Mouse (Mus musculus): ENCODE measurements at regions not wholly inside any gene's neighbourhood (a gene's known extent, or its start where the extent isn't known, plus 50 kb on each side); places are given as distances from the start of the nearest gene placed in this dataset.

- Histone ChIP-seq H3K4me1 (no peaks in the 10 kb centered on the region), H3K27me3 (replicated peaks) (no peaks in the 10 kb centered on the region), H3K4me2 (no peak overlapping the region), H3K9ac (no peak overlapping the region), H3K9me3 (no peaks in the 10 kb centered on the region), H3K27ac (replicated peaks) (no peak overlapping the region), H3K4me3 (no peak overlapping the region), H3K36me3 (no peaks in the 10 kb centered on the region)
- ATAC-seq (ENCODE audit: extremely low read depth, insufficient number of reproducible peaks, low FRiP score, low TSS enrichment), result no peak
- WGBS, result 59% methylated on average over 8 of the region's 8 CpGs
Observed at GRCm38 (mm10) chr10:96788352-96789016, 171.7 kb downstream of the Btg1 start.

DNA sequence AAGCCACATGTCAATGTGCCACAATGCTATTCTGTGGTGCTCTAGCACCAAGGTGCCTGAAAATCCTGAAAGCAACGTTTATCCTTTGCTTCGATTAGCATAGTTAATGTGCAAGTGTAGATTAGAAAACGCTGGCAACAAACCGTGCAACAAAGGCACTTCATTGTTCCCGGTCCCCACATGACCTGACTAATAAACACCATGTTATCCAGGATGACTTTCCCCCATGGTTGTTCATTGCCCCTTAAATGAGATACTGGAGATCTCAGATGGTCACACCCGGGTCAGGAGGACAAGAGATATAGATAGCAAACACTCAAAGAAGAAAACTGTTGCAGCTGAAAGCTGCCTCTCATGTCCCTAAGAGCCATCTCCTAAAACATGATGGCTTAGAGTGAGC, 180.3 kb downstream of the Btg1 start:
- no peak overlapping the region for H3K4me2 ChIP-seq
- H3K4me1 ChIP-seq, result no peaks in the 10 kb centered on the region
- H3K9ac ChIP-seq, result no peak overlapping the region
- H3K9me3 ChIP-seq, result no peaks in the 10 kb centered on the region
- no peaks in the 10 kb centered on the region for H3K27me3 ChIP-seq (replicated peaks)
- no peak for ATAC-seq (ENCODE audit: extremely low read depth, insufficient number of reproducible peaks, low FRiP score, low TSS enrichment)
- no peak overlapping the region for H3K27ac ChIP-seq (replicated peaks)
- no peak overlapping the region for H3K4me3 ChIP-seq
- H3K36me3 ChIP-seq, result no peaks in the 10 kb centered on the region
- 67% methylated on average over 6 of the region's 6 CpGs for WGBS

DNA sequence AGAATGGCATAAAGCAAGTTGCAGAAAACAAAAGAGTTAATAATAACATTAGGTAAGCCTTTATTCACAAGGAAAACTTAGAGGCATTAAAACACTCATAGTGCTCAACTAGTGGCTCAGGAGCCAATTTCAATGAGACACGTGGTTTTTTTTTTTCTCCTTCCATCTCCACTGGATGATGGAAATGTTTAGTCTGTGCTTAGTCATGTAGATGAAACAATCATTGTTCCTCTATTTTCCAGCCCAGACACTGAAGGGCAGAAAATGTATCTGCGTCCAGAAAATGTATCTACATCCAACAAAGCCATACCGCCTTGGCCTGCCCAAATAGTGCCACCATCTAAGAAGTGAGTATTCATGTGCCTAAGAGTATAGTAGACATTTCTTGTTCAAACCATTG, 184.0 kb downstream of the Btg1 start:
- ATAC-seq (ENCODE audit: extremely low read depth, insufficient number of reproducible peaks, low FRiP score, low TSS enrichment), result no peak
- H3K27ac ChIP-seq (replicated peaks), result no peak overlapping the region
- no peak overlapping the region for H3K9ac ChIP-seq
- H3K4me1 ChIP-seq, result no peaks in the 10 kb centered on the region
- 81% methylated on average over 3 of the region's 3 CpGs for WGBS
- H3K9me3 ChIP-seq, result no peaks in the 10 kb centered on the region
- H3K27me3 ChIP-seq (replicated peaks), result no peaks in the 10 kb centered on the region
- H3K36me3 ChIP-seq, result no peaks in the 10 kb centered on the region
- H3K4me3 ChIP-seq, result no peak overlapping the region
- H3K4me2 ChIP-seq, result no peak overlapping the region

DNA sequence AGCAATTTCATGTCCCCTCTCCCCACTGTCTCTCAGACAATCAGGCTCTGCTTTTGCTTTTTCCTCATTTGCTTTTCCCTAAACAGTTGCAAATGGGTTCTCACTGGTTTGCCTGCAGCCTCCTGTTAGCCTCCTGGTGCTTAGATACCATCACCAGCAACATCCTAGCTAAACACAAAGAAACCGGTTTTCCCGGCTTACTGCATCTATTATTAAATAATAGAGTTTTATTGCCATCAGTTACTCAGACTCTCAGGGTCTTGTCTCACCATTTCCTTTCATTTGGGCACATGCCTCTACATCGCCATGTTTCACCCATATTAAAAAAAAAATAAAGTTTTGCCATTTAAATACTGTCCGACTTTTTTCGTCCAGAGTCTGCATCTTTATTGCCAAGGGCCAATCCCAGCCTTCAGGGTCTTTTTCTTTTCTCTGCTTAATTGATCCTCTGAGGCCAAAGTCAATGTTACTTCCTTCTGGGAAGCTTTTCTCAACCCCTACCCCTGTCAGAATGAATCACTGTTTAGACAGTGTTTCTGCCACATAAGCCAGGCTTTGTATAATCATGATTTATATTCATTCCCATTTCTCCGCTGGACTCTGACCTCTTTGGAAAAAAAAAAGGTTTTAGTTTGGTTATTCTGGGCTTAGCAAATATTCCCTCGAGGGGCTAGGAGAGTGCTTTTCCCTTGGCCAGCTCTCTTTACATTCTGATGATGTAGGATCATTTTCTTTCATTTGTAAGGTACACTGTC, 187.4 kb downstream of the Btg1 start:
- Histone ChIP-seq H3K9me3 (no peaks in the 10 kb centered on the region), H3K27ac (replicated peaks) (no peak overlapping the region), H3K4me1 (no peaks in the 10 kb centered on the region), H3K4me2 (no peak overlapping the region), H3K9ac (no peak overlapping the region), H3K4me3 (no peak overlapping the region), H3K36me3 (no peaks in the 10 kb centered on the region), H3K27me3 (replicated peaks) (no peaks in the 10 kb centered on the region)
- WGBS, result 63% methylated on average over 7 of the region's 7 CpGs
- ATAC-seq (ENCODE audit: extremely low read depth, insufficient number of reproducible peaks, low FRiP score, low TSS enrichment), result no peak

GRCm38 (mm10) chr10:96806579-96806978, 189.8 kb downstream of the Btg1 start:
- no peak overlapping the region for H3K4me2 ChIP-seq
- WGBS, result 49% methylated on average over 7 of the region's 7 CpGs
- no peaks in the 10 kb centered on the region for H3K9me3 ChIP-seq
- H3K27ac ChIP-seq (replicated peaks), result no peak overlapping the region
- ATAC-seq (ENCODE audit: extremely low read depth, insufficient number of reproducible peaks, low FRiP score, low TSS enrichment), result no peak
- H3K36me3 ChIP-seq, result no peaks in the 10 kb centered on the region
- no peak overlapping the region for H3K9ac ChIP-seq
- H3K4me1 ChIP-seq, result no peaks in the 10 kb centered on the region
- H3K4me3 ChIP-seq, result no peak overlapping the region
- no peaks in the 10 kb centered on the region for H3K27me3 ChIP-seq (replicated peaks)

DNA sequence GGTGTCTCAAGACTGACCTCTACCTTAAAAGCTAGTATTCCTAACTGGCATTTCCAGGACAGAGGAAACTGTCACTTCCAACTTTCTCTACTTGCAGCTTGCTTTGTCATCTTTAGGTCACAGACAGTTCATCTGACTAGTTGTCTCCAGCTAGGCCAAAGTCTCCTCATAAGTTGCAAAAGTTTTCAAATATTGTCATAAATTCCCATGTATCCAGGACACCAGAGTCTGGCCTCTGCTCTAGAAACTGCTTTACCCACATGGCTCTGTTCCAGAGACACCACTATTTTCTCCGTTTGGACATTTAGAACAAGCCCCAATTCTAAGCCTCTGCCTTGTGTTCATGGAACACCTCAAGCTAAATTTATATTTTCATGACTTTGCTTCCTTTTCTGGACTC, 205.0 kb downstream of the Btg1 start:
- Histone ChIP-seq H3K4me2 (no peak overlapping the region), H3K36me3 (no peaks in the 10 kb centered on the region), H3K9me3 (no peaks in the 10 kb centered on the region), H3K4me3 (no peak overlapping the region), H3K9ac (no peak overlapping the region), H3K27me3 (replicated peaks) (no peaks in the 10 kb centered on the region), H3K27ac (replicated peaks) (no peak overlapping the region), H3K4me1 (no peaks in the 10 kb centered on the region)
- 57% methylated on average over 1 of the region's 1 CpGs for WGBS
- ATAC-seq (ENCODE audit: extremely low read depth, insufficient number of reproducible peaks, low FRiP score, low TSS enrichment), result no peak

GRCm38 (mm10) chr10:96822344-96823335, 205.8 kb downstream of the Btg1 start:
- no peak overlapping the region for H3K27ac ChIP-seq (replicated peaks)

DNA sequence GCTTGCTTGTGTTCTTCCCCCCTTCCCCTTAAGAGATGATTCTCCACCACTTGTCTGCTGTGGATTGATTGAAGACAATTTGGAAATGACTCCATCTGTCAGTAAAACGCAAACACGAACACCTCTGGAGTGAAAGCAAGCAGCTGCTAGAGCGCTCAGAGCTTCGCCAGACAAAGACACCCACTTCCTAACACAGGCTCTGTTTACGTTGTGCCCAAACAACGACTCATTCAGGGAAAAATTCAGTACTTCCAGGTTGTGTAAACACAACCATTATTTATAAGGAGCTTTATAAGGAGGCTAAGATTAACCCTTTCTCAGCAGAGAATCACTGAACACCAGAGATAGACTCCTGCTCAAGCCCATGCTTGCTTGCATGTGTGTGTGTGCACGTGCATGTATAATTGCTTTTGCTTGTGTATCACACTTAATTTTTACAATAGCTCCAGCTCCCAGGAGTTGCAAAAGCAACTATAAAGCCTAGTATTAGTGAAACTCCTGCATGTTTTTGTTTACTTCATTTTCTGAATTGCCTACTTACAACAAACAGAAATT, 209.5 kb downstream of the Btg1 start:
- Histone ChIP-seq H3K27me3 (replicated peaks) (no peaks in the 10 kb centered on the region), H3K4me1 (peaks cover 5% of the 10 kb centered on the region; the same call in 1 of the 2 replicates), H3K36me3 (no peaks in the 10 kb centered on the region), H3K4me3 (no peak overlapping the region), H3K4me2 (peak overlapping the region; percentile 18), H3K9me3 (no peaks in the 10 kb centered on the region), H3K9ac (0 out of 2 replicates have a peak overlapping the region, but pooled peaks have one; percentile 5), H3K27ac (replicated peaks) (no peak overlapping the region)
- ATAC-seq (ENCODE audit: extremely low read depth, insufficient number of reproducible peaks, low FRiP score, low TSS enrichment), result no peak
- WGBS, result 44% methylated on average over 7 of the region's 7 CpGs

More at GRCm38 (mm10) chr10:96822344-96823335, 205.8 kb downstream of the Btg1 start:
- no peaks in the 10 kb centered on the region for H3K4me1 ChIP-seq
- 61% methylated on average over 7 of the region's 7 CpGs for WGBS
- no peaks in the 10 kb centered on the region for H3K36me3 ChIP-seq
- H3K4me3 ChIP-seq, result no peak overlapping the region
- H3K4me2 ChIP-seq, result no peak overlapping the region
- no peaks in the 10 kb centered on the region for H3K9me3 ChIP-seq
- no peaks in the 10 kb centered on the region for H3K27me3 ChIP-seq (replicated peaks)
- no peak for ATAC-seq (ENCODE audit: extremely low read depth, insufficient number of reproducible peaks, low FRiP score, low TSS enrichment)
- no peak overlapping the region for H3K9ac ChIP-seq

- Histone ChIP-seq H3K4me1 (peaks cover 5% of the 10 kb centered on the region; the same call in 1 of the 2 replicates), H3K9me3 (no peaks in the 10 kb centered on the region), H3K27me3 (replicated peaks) (no peaks in the 10 kb centered on the region), H3K27ac (replicated peaks) (no peak overlapping the region), H3K4me2 (no peak overlapping the region), H3K4me3 (no peak overlapping the region), H3K36me3 (no peaks in the 10 kb centered on the region), H3K9ac (no peak overlapping the region)
- WGBS, result 78% methylated on average over 5 of the region's 5 CpGs
- ATAC-seq (ENCODE audit: extremely low read depth, insufficient number of reproducible peaks, low FRiP score, low TSS enrichment), result no peak
Observed at GRCm38 (mm10) chr10:96827971-96828370, 211.2 kb downstream of the Btg1 start.

- no peak overlapping the region for H3K4me2 ChIP-seq
- no peak for ATAC-seq (ENCODE audit: extremely low read depth, insufficient number of reproducible peaks, low FRiP score, low TSS enrichment)
- H3K9me3 ChIP-seq, result no peaks in the 10 kb centered on the region
- 77% methylated on average over 7 of the region's 7 CpGs for WGBS
- H3K36me3 ChIP-seq, result no peaks in the 10 kb centered on the region
- H3K27ac ChIP-seq (replicated peaks), result no peak overlapping the region
- H3K4me1 ChIP-seq, result peaks cover 5% of the 10 kb centered on the region; the same call in 1 of the 2 replicates
- no peaks in the 10 kb centered on the region for H3K27me3 ChIP-seq (replicated peaks)
- no peak overlapping the region for H3K9ac ChIP-seq
- no peak overlapping the region for H3K4me3 ChIP-seq
Observed at GRCm38 (mm10) chr10:96828581-96829246, 211.9 kb downstream of the Btg1 start.
